11 mouse cellular contexts compared by ENCODE assay signal in genomic region chr8:3353189-3353810, GRCm38 (mm10). TPM values are rescaled to one million over a fixed set of nuclear protein-coding genes. Genes with fewer than 3 reads are reported as not detected.
DNase-seq lines count a peak whose midpoint lies in the region; ATAC-seq lines count a peak whose summit lies in the region.
"Had no signal": no experiment of that assay in that cellular context is flagged by ENCODE, and none has a peak within 500 bp of the region (broad histone marks: within the 10 kb centered on the region; RNA-seq: fewer than 3 reads in every experiment).

Gene A430078G23Rik, plus strand, starts transcription at chr8:3353415.

- peak; percentile 50 for ATAC-seq in CD4-positive, CD25-positive, alpha-beta regulatory T cell, adult 4 months
- peak; percentile 61 for ATAC-seq in granulocyte monocyte progenitor cell, adult 5-6 weeks (replicated peaks; ENCODE audit: poor library complexity, severe bottlenecking)

- peak; percentile 25 for DNase-seq in lung, postnatal 14 days
- DNase-seq in spleen, postnatal 36 days (ENCODE audit: low spot score in 2 of 2) = peak; percentile 87 to 92
- no peak for DNase-seq in Muller cell, postnatal 12 days (ENCODE audit: inconsistent ontology term)
- DNase-seq in gastrocnemius, adult 8-10 months (ENCODE audit: low spot score in 2 of 2) = no peak
- DNase-seq in ovary, adult 18-20 months (ENCODE audit: low spot score) = no peak
- no peak for DNase-seq in right cerebral cortex, postnatal 14 days
- DNase-seq: right cerebral cortex, postnatal 25 days had no signal

RNA-seq across cellular contexts. Expression of gene A430078G23Rik, which starts in this region (rescaled TPM):
- 10 to 100 TPM; 38.2 to 52.0 TPM for polyA plus RNA-seq in CD4-positive, CD25-positive, alpha-beta regulatory T cell, adult 4 months (2017; shearing (Covaris generic))
- 18.7 and 25.6 TPM in 2 replicates for total RNA-seq in granulocyte monocyte progenitor cell, adult 5-6 weeks (2014; fragmentation: Nextera tagmentation)
- total RNA-seq in granulocyte monocyte progenitor cell, adult 5-6 weeks (2017) = 10.5 and 14.7 TPM in 2 replicates
- not detected for total RNA-seq in gastrocnemius, adult 8-10 months (2022)
- polyA plus RNA-seq: embryonic facial prominence, embryonic 11.5 days; hindbrain, embryonic 15.5 days had no signal

Comparison
In these comparisons a context has a peak if more than half of its experiments do, and no peak if none do; other contexts are left out.
1. RNA of gene A430078G23Rik (total RNA-seq): 10.5 to 25.6 TPM in granulocyte monocyte progenitor cell, adult 5-6 weeks; not detected in gastrocnemius, adult 8-10 months; every median in the first group is over 10 times any median in the second.
2. DNase-seq: peak in lung, postnatal 14 days (single experiment) and spleen, postnatal 36 days (2 of 2); none in Muller cell, postnatal 12 days (single experiment), gastrocnemius, adult 8-10 months (0 of 2), ovary, adult 18-20 months (single experiment) and right cerebral cortex, postnatal 14 days (single experiment).